Mouse (Mus musculus): Measurements from ENCODE around the gene Yjefn3.
"Not testable (repeated sequence)": the region's sequence is repeated elsewhere in the genome, so short reads cannot be mapped to it uniquely, and the experiment has no call there.

The Yjefn3 gene

DNA sequence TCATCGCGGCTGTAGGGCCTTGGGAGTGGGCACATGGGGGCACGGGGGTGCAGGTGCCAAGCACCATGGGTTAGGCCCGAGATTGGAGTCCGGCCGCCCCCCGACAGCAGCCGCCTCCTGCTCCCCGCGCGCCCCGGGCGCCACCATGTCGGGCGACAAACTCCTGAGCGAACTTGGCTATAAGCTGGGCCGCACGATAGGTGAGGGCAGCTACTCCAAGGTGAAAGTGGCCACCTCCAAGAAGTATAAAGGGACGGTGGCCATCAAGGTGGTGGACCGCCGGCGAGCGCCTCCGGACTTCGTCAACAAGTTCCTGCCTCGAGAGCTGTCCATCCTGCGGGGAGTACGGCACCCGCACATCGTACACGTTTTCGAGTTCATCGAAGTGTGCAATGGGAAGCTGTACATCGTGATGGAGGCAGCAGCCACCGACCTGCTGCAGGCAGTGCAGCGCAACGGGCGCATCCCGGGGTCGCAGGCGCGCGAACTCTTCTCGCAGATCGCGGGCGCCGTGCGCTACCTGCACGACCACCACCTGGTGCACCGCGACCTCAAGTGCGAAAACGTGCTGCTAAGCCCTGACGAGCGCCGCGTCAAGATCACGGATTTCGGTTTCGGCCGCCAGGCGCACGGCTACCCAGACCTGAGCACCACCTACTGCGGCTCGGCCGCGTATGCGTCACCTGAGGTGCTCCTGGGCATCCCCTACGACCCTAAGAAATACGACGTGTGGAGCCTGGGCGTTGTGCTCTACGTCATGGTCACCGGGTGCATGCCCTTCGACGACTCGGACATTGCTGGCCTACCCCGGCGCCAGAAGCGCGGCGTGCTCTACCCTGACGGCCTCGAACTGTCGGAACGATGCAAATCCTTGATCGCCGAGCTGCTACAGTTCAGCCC, at the start of gene Yjefn3, which contains the start of the genes Tssk6 and Ndufa13:
Gene Yjefn3 (minus strand): TSS at position 550 of the 900 bp plus-strand sequence.
Gene Tssk6 (plus strand): TSS at position 22 of the 900 bp plus-strand sequence.
Gene Ndufa13 (minus strand): TSS at position 396 of the 900 bp plus-strand sequence.
- in situ Hi-C loops (cut with MboI, MseI) = no loop called here

DNA sequence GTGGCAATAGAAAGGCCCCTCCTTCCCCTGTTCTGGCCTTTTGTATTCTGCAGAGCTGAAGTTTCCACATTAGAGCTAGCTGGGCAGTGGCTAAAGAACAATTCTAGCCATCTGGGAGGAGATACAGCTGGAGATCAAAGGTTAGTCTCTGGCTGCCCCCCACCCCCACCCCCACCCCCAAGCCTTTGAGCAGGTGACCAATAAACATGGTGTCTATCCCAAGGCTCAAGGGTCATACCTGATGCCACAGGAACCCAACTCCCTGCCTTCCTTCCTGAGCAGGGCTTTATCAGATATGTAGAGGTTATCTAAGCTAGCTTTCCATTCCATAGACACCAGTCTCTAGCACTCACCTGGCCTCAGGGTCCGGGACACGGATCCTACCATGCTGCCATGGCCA, 47.8 kb upstream of the Yjefn3 start:
- in situ Hi-C loops (cut with MboI, MseI) = no loop called here

DNA sequence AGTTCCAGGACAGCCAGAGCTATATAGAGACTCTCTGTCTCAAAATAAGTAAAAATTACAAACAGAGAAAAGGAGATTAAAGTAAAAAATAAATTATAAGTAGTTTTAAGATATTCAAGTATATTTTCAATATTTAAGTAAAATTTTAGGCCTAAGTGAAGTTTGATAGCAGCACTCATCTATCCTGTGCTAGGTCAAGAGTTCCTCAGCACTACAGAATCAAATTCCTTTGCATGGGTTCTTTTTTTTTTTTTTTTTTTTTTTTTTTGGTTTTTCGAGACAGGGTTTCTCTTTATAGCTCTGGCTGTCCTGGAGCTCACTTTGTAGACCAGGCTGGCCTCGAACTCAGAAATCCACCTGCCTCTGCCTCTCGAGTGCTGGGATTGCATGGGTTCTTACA, 40.0 kb upstream of the Yjefn3 start:
- in situ Hi-C loops (cut with MboI, MseI) = not testable (repeated sequence)

DNA sequence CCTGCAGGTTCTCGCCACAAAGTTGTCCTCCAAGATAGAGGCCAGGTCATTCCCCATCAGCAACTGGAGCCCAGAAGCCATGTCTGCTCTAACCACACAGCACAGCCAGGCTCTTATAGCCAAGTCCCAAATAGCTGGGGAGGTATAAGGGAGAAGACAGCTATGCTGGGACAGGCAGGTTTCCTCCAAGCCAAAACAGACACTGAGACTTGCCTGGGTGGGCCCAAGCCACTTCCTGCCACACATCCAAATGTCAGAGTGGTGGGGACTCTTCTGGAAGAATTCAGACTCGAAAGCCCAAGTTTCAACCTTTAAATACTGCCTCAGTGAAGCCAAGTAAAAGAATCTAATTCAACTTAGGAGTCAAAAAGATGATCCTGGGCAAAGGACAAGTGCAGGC, 37.9 kb upstream of the Yjefn3 start:
- in situ Hi-C loops (cut with MboI, MseI) = no loop called here

DNA sequence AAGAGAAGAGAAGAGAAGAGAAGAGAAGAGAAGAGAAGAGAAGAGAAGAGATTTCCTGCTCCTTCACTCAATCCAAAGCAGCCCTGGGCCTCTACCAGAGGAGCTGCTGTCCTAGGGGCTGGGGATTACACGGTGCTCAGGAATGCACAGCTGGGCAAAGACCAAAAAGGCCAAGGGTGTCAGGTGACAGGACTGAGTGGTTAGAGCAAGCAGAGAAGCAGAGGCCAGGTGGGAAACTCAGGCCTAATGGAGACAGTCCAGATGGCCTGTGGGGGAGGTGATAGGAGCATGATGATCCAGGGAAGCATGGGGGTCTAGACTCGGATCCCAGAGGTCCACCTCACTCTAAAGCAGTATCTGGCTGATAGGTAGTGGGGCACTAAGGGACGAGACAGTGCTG, 37.1 kb upstream of the Yjefn3 start:
- in situ Hi-C loops (cut with MboI, MseI) = no loop called here

DNA sequence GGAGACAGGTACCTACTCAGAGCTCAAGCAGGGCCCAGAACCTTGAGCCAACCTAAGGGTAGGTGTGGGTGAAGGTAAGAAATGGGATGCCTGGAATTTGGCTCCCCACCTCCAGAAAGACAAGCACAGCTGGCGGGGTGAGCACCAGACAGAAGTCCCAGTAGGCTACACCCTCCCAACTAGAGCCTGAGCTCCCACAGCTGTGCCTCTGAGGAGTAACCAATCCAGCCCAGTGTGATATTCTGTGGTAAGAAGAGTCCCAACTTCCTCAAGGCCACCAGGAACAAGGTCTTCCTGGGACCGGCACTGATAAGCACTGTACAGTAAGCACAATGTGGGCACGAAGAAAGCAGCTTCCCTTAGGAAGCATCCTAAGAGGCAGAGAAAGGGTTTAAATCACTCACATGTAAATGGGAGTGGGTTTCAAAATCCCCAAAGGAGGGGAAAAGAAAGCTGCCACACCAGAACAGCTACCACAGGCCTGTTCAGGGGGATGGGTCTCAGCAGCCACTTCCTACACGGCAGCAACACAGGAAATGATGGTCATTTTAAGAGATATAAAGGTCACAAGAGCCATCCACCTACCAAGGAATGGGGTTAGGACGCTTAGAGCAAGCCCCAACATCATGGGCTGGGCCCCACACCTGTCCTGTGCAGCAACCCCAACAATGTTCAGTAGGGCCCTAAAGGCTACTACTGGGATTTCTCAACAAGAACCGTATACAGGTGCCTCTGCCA, 35.9 kb upstream of the Yjefn3 start:
- in situ Hi-C loops (cut with MboI, MseI) = no loop called here

GRCm38 (mm10) chr8:69937466-69937865, 35.0 kb upstream of the Yjefn3 start:
- in situ Hi-C loops (cut with MboI, MseI) = no loop called here

DNA sequence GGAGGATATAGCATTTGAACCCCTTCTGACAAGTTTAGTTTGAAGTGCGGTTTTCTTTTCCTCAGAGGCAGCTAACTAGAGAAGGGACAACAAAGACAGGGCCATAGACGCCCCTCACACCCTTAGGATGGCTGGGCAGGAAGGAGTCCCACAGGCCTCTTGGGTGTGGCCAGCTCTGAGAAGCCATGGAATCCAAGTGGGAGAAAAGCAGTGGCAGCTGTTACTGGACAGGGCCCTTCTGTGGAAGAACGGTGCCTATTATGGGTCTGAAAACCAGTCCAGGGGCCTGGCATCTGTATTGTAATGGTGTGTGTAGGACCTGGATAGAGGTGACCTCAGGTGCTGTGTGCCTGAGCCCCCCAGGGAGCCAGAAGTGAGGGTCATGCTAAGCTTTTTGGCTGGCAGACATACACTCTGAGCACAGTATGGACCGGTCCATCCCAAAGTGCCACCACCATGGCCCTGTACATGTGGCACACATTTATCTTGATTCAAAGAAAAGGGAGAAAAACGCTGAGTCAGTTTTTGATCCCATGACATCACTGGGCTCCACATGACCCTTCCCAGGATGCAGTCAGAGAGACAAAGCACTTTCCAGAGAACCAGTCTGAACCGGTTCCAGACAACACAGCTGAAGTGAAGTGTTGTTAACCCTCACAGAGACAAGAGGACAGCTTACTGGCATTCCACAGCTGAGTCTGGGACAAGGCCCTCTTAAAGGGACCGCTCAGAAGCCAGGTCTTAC, 33.7 kb upstream of the Yjefn3 start:
- in situ Hi-C loops (cut with MboI, MseI) = no loop called here

- in situ Hi-C loops (cut with MboI, MseI) = no loop called here
Observed at GRCm38 (mm10) chr8:69935431-69935830, 32.9 kb upstream of the Yjefn3 start.

DNA sequence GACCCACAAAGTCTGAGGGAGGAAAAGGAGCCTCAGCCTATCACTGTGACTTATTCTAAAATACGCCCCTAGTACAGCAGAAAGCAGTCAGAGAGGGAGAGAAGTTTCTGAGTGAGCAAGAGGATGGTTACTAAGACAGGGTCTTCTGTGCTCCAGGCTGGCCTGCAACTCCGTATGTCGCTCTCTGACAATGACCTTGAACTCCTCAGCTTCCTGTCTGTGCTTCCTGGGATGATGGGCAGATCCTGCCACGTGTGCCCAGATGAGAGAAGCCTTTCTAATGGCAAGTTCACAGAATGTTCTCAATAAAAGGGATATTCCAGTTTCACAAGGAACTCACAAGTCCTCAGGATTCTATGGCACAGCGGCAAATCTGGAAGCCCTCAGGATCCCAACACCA, 32.1 kb upstream of the Yjefn3 start:
- in situ Hi-C loops (cut with MboI, MseI) = loop anchor here in 1 of 2 experiments (5.0 kb wide), 1 partner anchor 33 kb away; no protein-coding TSS in a partner anchor

DNA sequence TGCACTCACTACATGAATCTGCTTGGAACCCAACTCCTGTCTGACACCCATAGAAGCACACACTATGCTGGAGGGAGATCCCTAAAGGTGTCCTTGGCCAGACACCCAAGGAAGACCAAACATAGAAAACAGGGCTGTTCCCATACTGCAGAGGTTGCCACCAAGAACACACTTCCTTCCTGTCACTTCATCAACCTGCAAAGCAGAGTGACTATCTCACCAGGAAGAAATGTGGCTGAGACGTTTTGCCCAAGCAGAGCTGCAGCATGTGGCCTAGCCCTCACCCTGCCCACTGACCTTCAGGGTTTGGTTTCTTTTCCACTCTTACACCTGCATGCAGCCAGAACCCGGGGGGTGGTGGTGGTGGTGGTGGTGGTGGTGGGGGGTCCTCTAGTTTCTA, 31.3 kb upstream of the Yjefn3 start:
- in situ Hi-C loops (cut with MboI, MseI) = loop anchor here in 1 of 2 experiments (5.0 kb wide), 1 partner anchor 33 kb away; no protein-coding TSS in a partner anchor

GRCm38 (mm10) chr8:69926901-69927300, 24.4 kb upstream of the Yjefn3 start:
- in situ Hi-C loops (cut with MboI, MseI) = loop anchor here (5.0 kb wide), 3 partner anchors 40 to 235 kb away; no protein-coding TSS in a partner anchor

GRCm38 (mm10) chr8:69923986-69924385, 21.5 kb upstream of the Yjefn3 start:
- in situ Hi-C loops (cut with MboI, MseI) = loop anchor here in 1 of 2 experiments (5.0 kb wide), 1 partner anchor 73 kb away; the partner anchor contains the start of gene Gatad2a

- in situ Hi-C loops (cut with MboI, MseI) = loop anchor here in 1 of 2 experiments (5.0 kb wide), 1 partner anchor 76 kb away; the partner anchor contains the start of gene Gatad2a
Observed at GRCm38 (mm10) chr8:69921141-69921540, 18.6 kb upstream of the Yjefn3 start.

- in situ Hi-C loops (cut with MboI, MseI) = loop anchor here in 1 of 2 experiments (5.0 kb wide), 1 partner anchor 77 kb away; the partner anchor contains the start of gene Gatad2a
Observed at GRCm38 (mm10) chr8:69919876-69920662, 17.6 kb upstream of the Yjefn3 start.

DNA sequence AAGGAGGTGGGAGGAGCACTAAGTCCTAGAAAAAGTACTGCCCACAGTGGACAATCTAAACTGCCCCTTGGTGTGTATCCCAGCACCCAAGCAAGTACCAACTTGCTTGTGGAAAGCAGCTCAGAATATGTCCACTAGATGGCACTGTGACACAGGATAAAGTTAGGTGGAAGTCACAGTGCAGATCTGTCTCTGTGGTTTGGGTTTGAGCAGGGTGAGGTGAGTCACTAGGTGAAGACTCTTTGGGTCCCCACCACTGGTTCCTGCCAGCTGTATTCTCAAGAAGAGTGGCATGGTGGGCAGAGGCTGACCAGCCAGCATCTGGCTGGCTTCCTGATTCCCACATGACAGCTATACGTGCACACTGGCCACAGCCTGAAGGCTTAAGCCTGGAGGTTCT, 16.5 kb upstream of the Yjefn3 start:
- in situ Hi-C loops (cut with MboI, MseI) = no loop called here

DNA sequence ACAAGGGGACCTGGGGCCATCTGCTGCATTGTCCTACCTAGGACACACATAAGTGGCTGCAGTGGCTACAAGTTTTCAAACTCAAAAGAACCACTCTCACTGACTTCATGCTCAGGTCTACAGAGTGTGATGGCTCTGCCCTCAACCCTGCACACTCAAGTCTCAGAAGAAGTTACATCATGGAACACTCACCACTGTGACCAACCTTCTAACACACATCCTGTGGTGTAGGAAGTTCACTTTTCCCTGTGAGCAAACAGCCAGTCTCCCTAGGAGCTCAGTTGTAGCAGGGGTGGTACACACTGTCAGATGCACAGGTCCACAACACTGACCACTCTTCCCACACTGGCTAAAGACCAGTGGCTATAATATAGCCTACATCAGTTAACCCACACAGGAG, 16.0 kb upstream of the Yjefn3 start:
- in situ Hi-C loops (cut with MboI, MseI) = no loop called here

DNA sequence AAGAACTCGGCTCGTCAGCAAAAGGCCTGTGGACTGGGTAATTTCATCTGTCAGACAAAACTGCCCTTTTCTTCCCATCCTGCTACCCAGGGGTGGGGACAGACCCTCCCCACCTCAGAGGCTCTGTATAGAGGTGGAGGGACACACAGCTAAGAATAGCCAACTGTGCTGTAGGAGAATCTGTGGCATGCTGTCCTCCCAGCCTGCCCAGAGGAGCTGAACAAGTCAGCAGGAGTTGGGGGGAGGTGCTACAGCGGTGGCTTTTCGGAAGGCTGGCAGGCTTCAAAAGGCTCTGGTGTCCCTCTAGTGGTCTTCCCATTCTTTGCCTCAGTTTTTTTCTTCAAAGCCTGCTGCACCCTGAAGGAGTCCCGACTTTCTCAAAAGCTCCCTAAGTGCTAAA, 13.2 kb upstream of the Yjefn3 start:
- in situ Hi-C loops (cut with MboI, MseI) = no loop called here

- in situ Hi-C loops (cut with MboI, MseI) = no loop called here
Observed at GRCm38 (mm10) chr8:69914526-69914925, 12.0 kb upstream of the Yjefn3 start.

DNA sequence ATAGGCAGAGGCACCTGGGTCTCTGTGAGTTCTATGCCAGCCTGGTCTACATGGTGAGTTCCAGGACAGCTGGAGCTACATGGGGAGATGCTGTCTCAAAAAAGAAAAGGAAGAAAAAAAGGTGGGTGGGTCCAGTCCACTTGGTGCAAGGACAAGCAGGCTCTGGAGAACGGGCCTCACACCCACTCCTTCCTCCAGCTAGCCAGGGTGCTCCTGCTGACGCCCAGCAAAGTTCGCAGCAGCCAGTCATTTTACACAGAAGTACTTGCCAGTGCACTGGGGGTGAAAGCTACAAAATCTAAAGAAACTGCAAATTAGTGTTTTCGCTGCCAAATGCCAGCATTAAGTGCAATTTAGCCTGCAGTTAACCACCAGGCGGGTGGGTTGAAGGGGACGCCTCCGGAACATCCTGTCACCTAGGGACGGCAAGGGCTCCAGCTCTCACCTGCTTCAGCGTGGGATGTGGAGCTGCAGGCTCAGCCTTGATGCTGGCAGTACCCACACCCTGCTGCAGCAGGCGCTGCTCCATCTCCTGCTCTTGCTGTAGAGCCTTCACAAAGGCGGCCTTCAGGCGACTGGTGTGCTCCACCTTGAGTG, 10.1 kb upstream of the Yjefn3 start:
- in situ Hi-C loops (cut with MboI, MseI) = no loop called here
